Mouse (Mus musculus): ENCODE measurements around the gene Fam20c. TPM values are rescaled to one million over a fixed set of nuclear protein-coding genes. Genes with fewer than 3 reads are reported as not detected.
A peak's percentile ranks its signal among the peaks of the same experiment; 100 is the strongest.

The Fam20c gene
- polyA plus RNA-seq, 1 experiment from 2014 or later, result 7.0 TPM

DNA sequence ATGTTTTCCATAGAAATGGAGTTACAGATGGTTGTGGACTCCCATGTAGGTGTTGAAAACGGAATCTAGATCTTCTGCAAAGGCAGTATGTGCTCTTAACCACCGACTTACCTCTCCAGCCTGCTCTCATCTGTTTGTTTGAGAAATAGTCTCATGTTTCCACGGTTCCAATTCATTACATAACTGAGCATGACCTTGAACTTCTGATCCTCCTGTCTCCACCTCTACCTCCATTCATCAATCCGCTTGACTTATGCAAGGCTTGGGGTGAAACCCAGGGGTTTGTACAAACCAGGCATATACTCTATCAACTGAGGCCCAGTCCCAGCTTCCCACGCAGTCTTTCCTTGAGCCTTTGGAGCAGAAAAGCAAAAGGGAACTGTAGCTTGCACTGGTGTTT lies 12.8 kb upstream of the Fam20c start:
- WGBS, result 87% methylated on average over 5 of the region's 5 CpGs

DNA sequence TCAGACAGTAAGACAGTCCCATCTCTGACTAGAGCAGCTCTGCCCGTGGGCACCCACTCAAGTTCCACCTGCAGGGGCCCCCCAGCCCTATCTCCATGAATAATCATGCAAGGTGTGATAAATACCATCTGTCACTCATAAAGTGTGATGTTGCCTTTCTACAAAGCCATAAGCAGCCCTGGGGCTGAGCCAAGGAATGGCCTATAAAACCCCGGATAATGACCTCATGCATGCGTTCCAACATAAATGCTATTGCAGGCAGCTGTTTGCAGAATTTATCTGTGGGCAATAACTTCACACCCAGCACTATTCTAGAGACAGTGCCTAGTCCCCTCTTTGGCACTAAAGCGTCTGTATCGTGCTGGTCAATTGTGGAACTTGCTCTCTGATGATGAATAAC lies 12.0 kb upstream of the Fam20c start:
- Histone ChIP-seq H3K4me3 (no peak overlapping the region), H3K36me3 (no peaks in the 10 kb centered on the region), H3K27me3 (ENCODE audit: low read depth, poor library complexity, severe bottlenecking) (no peaks in the 10 kb centered on the region), H3K27ac (replicated peaks) (no peak overlapping the region), H3K4me1 (no peaks in the 10 kb centered on the region), H3K9me3 (replicated peaks) (no peaks in the 10 kb centered on the region)
- WGBS, result 89% methylated on average over 5 of the region's 5 CpGs
- no peak for DNase-seq (ENCODE audit: low spot score)

More for the DNA sequence above, 12.8 kb upstream of the Fam20c start:
- H3K36me3 ChIP-seq, result no peaks in the 10 kb centered on the region
- no peak overlapping the region for H3K4me3 ChIP-seq
- no peaks in the 10 kb centered on the region for H3K4me1 ChIP-seq
- no peaks in the 10 kb centered on the region for H3K9me3 ChIP-seq (replicated peaks)
- no peak overlapping the region for H3K27ac ChIP-seq (replicated peaks)
- DNase-seq (ENCODE audit: low spot score), result no peak
- no peaks in the 10 kb centered on the region for H3K27me3 ChIP-seq (ENCODE audit: low read depth, poor library complexity, severe bottlenecking)

- 57% methylated on average over 2 of the region's 2 CpGs for WGBS
- no peak overlapping the region for H3K4me3 ChIP-seq
- no peaks in the 10 kb centered on the region for H3K4me1 ChIP-seq
- no peaks in the 10 kb centered on the region for H3K9me3 ChIP-seq (replicated peaks)
- H3K27ac ChIP-seq (replicated peaks), result no peak overlapping the region
- H3K27me3 ChIP-seq (ENCODE audit: low read depth, poor library complexity, severe bottlenecking), result no peaks in the 10 kb centered on the region
- DNase-seq (ENCODE audit: low spot score), result no peak
- H3K36me3 ChIP-seq, result no peaks in the 10 kb centered on the region
These were observed 10.7 kb upstream of the Fam20c start for GRCm38 (mm10) chr5:138743631-138744030.

- DNase-seq (ENCODE audit: low spot score), result no peak
- no peaks in the 10 kb centered on the region for H3K36me3 ChIP-seq
- H3K27me3 ChIP-seq (ENCODE audit: low read depth, poor library complexity, severe bottlenecking), result no peaks in the 10 kb centered on the region
- no peaks in the 10 kb centered on the region for H3K9me3 ChIP-seq (replicated peaks)
- H3K27ac ChIP-seq (replicated peaks), result no peak overlapping the region
- H3K4me3 ChIP-seq, result no peak overlapping the region
- WGBS, result 92% methylated on average over 5 of the region's 5 CpGs
- no peaks in the 10 kb centered on the region for H3K4me1 ChIP-seq
These were observed 8.8 kb upstream of the Fam20c start for GRCm38 (mm10) chr5:138745378-138746099.

DNA sequence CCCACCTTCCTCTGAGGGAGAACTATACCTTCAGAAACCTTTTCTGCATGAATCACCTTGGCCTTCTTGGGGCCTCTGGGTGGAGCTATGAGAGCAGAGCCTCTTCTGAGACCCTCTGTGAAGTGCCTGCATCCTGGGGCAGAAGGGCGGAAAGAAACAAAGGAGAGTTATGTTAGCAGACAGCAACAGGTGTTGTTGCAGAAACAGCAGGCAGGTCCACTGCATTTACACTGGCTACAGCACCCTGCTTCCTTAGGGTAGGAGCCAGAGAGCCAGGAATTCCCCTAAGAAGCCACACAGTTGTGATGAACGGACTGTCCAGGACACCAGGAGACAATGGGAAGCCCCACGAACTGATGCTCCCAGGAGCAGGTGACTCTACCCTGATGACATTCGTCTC lies 1.0 kb upstream of the Fam20c start:
- H3K4me3 ChIP-seq, result peak overlapping the region; percentile 77; the same call in 1 of the 2 replicates
- H3K36me3 ChIP-seq, result no peaks in the 10 kb centered on the region
- no peak overlapping the region for H3K27ac ChIP-seq (replicated peaks)
- H3K4me1 ChIP-seq, result peaks cover 48% of the 10 kb centered on the region
- peaks cover 65% of the 10 kb centered on the region for H3K27me3 ChIP-seq (ENCODE audit: low read depth, poor library complexity, severe bottlenecking)
- H3K9me3 ChIP-seq (replicated peaks), result no peaks in the 10 kb centered on the region
- WGBS, result 66% methylated on average over 4 of the region's 4 CpGs
- no peak for DNase-seq (ENCODE audit: low spot score)

DNA sequence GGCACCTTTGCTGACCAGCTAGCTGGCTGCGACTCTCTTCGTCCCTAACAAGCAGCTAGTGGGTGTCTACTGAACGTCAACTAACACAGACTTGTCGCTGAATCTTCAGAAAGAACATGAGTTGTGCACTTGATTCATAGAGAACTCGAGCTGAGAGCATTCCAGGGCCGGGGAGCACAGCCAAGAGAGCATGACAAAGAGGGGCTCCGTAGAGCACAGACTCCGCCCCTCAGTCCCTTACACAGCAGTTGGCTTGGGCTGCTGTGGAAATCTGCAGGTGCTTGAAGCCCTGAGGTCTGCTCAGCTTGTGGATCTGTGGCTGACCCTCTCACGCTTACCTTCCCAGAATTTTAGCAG lies 390 bp upstream of the Fam20c start:
- Histone ChIP-seq H3K27me3 (ENCODE audit: low read depth, poor library complexity, severe bottlenecking) (peaks cover 69% of the 10 kb centered on the region), H3K36me3 (no peaks in the 10 kb centered on the region), H3K4me3 (peak overlapping the region; percentile 77), H3K9me3 (replicated peaks) (no peaks in the 10 kb centered on the region), H3K4me1 (peaks cover 48% of the 10 kb centered on the region), H3K27ac (replicated peaks) (peak overlapping the region; percentile 89)
- WGBS, result 9% methylated on average over 9 of the region's 9 CpGs
- no peak for DNase-seq (ENCODE audit: low spot score)

DNA sequence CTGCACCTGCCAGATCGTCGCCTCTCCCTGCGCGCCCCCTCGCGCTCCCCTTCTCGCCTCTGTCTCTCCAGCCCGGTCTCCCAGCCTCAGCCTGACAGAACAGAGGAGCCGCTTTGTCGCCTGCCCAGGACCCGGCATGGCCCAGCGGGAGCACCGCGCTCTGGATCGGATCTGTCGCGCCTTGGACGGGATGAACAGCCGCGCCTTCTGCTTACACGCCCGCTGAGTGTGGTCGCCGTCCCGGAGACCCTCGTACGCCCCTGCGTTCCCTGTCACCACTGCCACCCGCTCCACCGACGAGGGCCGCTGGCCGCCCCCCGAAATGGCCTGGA lies 773 bp downstream of the Fam20c start:
- Histone ChIP-seq H3K27me3 (ENCODE audit: low read depth, poor library complexity, severe bottlenecking) (peaks cover 69% of the 10 kb centered on the region), H3K27ac (replicated peaks) (peak overlapping the region; percentile 89), H3K4me1 (peaks cover 48% of the 10 kb centered on the region), H3K9me3 (replicated peaks) (no peaks in the 10 kb centered on the region), H3K4me3 (peak overlapping the region; percentile 77), H3K36me3 (no peaks in the 10 kb centered on the region)
- DNase-seq (ENCODE audit: low spot score), result no peak
- WGBS, result 1% methylated on average over 34 of the region's 34 CpGs

GRCm38 (mm10) chr5:138755453-138756301 lies 1.4 kb downstream of the Fam20c start:
- peak overlapping the region; percentile 89 for H3K27ac ChIP-seq (replicated peaks)
- no peaks in the 10 kb centered on the region for H3K9me3 ChIP-seq (replicated peaks)
- DNase-seq (ENCODE audit: low spot score), result peak; percentile 53
- H3K4me3 ChIP-seq, result peak overlapping the region; percentile 77
- H3K36me3 ChIP-seq, result no peaks in the 10 kb centered on the region
- H3K27me3 ChIP-seq (ENCODE audit: low read depth, poor library complexity, severe bottlenecking), result peaks cover 69% of the 10 kb centered on the region
- under 1% methylated on average over 61 of the region's 61 CpGs for WGBS
- H3K4me1 ChIP-seq, result peaks cover 53% of the 10 kb centered on the region

GRCm38 (mm10) chr5:138756311-138757085 lies 2.2 kb downstream of the Fam20c start:
- peak overlapping the region; percentile 89 for H3K27ac ChIP-seq (replicated peaks)
- peaks cover 56% of the 10 kb centered on the region for H3K4me1 ChIP-seq
- no peaks in the 10 kb centered on the region for H3K9me3 ChIP-seq (replicated peaks)
- no peaks in the 10 kb centered on the region for H3K36me3 ChIP-seq
- peaks cover 69% of the 10 kb centered on the region for H3K27me3 ChIP-seq (ENCODE audit: low read depth, poor library complexity, severe bottlenecking)
- H3K4me3 ChIP-seq, result peak overlapping the region; percentile 77
- WGBS, result 29% methylated on average over 15 of the region's 15 CpGs
- DNase-seq (ENCODE audit: low spot score), result peak; percentile 31

- Histone ChIP-seq H3K27ac (replicated peaks) (peak overlapping the region; percentile 89; the same call in 1 of the 2 replicates), H3K9me3 (replicated peaks) (no peaks in the 10 kb centered on the region), H3K4me1 (peaks cover 62% of the 10 kb centered on the region), H3K36me3 (no peaks in the 10 kb centered on the region), H3K4me3 (peak overlapping the region; percentile 77), H3K27me3 (ENCODE audit: low read depth, poor library complexity, severe bottlenecking) (peaks cover 65% of the 10 kb centered on the region)
- no peak for DNase-seq (ENCODE audit: low spot score)
- WGBS, result 68% methylated on average over 6 of the region's 6 CpGs
These were observed 2.8 kb downstream of the Fam20c start for GRCm38 (mm10) chr5:138757135-138757534.

DNA sequence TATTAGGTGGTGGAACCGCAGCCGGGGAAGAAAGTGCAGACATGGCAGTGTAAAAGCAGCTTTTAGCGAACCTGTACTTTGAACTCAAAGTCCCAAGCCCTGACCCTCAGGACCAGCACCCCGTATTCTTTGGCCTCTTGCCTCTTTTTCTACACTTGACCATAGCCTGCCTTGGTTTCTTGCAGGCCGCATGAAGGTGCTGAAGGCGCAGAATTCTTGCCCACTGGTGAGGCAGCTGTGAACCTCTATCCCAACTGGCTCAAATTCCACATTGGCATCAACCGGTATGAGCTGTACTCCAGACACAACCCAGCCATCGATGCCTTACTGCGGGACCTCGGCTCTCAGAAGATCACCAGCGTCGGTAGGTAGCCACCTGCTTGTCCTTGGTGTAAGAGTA lies 3.3 kb downstream of the Fam20c start:
- Histone ChIP-seq H3K36me3 (no peaks in the 10 kb centered on the region), H3K4me3 (no peak overlapping the region), H3K4me1 (peaks cover 67% of the 10 kb centered on the region), H3K9me3 (replicated peaks) (no peaks in the 10 kb centered on the region), H3K27me3 (ENCODE audit: low read depth, poor library complexity, severe bottlenecking) (peaks cover 61% of the 10 kb centered on the region), H3K27ac (replicated peaks) (no peak overlapping the region)
- DNase-seq (ENCODE audit: low spot score), result no peak
- WGBS, result 92% methylated on average over 12 of the region's 12 CpGs

GRCm38 (mm10) chr5:138758533-138758932 lies 4.2 kb downstream of the Fam20c start:
- 72% methylated on average over 3 of the region's 3 CpGs for WGBS
- no peak overlapping the region for H3K4me3 ChIP-seq
- no peaks in the 10 kb centered on the region for H3K9me3 ChIP-seq (replicated peaks)
- H3K27me3 ChIP-seq (ENCODE audit: low read depth, poor library complexity, severe bottlenecking), result peaks cover 51% of the 10 kb centered on the region
- DNase-seq (ENCODE audit: low spot score), result no peak
- H3K4me1 ChIP-seq, result peaks cover 62% of the 10 kb centered on the region
- H3K36me3 ChIP-seq, result no peaks in the 10 kb centered on the region
- no peak overlapping the region for H3K27ac ChIP-seq (replicated peaks)
